Mouse (Mus musculus) brain, adult 2 months (tissue): ENCODE results near the gene Metap1.

Experiments
- DNase-seq: peaks from one replicate; pipeline ENCODE4 v3.0.0; 2011; ENCODE audit warnings: low read depth, low spot score

Gene Metap1

DNA sequence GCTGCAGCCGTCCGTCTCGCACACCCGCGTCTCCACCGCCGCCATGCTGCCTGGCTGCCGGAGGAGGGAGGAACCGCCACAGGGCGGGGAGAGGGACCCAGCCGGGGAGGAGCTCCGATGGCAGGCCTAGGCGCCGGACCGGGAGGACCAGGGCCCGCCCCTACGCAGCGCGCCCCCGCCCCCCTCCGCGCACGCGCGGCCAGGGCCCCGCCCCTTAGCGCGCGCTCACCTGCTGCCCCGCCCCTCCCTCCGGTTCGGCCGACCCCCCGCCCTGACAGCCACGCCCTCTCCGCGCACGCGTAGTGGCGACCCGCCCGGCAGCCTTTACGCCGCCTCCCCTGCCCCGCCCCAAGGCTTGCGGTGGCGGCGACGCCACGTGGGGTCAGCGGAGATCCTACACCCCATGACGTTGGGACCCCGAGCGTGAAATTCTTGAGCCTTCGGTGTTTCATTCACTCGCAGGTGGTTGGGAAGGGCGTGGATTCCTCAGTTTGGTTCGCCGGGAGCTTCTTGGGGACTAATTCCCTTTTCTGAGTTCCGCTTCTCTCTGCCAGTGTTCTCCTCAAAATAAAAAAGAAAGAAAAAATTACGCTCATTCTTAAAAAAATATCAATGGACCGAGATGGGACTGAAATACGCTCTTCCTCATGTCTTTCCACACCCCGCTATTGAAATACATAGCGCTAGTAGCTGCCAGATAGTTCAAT, at the start of gene Metap1:
Gene Metap1, minus strand, starts transcription at position 189 of the 707 bp plus-strand sequence.
- DNase-seq: peak; percentile 96

DNA sequence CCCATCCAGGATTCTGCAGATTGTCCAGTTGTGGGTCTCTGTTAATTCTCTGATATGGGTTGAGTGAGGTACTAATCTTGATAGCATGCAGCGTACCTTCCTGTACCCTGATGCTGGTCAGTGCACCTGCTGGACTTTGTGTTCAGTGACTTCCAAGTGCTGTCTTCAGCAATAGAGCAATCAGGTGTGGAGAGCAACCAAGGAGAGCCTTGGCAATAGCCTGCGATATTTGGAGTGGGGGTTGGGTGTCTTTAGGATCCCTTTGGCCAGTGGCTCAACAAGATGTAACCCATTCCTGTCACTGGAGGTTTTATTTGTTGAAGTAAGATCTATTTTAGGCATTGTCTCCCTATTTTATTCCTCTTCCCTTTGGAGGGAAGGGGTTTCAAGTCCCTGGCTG, 46.7 kb upstream of the Metap1 start:
- no peak for DNase-seq

DNA sequence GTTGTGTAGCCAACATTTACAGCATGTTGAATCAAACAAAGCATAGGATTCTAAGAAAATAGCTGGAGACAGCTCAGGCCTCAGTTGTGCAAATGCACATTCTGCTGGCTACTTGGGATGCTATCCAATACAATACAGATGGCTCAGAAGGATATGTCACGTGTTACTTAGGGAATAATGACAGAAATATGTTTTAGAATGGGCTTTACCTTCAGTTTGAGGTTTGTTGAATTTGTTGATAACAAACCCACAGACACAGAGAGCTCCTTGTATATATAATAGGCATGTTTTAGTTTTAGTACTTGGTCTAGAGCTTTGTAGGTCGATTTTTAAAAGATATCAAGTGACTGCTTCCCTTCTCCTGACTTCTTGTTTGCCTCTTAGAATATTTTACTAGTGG, 43.4 kb upstream of the Metap1 start:
- DNase-seq: no peak

DNA sequence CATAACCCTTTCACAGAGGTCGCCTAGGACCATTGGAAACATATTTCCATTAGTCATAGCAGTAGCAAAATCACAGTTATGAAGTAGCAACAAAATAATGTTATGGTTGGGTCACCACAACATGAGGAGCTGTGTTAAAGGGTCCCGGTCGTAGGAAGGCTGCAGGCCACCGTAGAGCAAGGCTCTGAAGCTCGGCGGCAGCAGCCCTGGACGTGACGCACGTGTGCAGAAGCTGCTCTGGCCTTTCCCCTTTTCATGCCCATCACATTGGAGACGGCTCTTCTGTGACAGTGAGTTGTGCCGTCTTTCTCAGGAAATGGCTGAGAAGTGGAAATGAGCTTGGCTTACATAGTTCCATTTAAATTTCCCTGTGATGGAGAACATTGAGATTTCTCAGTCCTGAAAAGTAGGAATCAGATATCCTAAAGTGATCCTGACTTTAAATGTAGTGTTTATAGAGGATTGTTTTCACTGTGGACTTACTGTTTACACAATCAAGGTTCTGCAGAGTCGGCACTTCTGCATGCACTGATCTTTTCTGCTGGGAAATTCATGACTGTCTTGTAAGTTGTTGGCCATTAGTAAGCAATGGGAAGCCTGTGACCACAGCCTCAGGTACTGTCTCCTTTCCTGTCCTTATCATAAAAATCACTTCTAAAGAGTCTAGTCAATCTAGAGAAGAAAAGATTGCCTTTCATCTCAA, 42.3 kb upstream of the Metap1 start:
- no peak for DNase-seq

DNA sequence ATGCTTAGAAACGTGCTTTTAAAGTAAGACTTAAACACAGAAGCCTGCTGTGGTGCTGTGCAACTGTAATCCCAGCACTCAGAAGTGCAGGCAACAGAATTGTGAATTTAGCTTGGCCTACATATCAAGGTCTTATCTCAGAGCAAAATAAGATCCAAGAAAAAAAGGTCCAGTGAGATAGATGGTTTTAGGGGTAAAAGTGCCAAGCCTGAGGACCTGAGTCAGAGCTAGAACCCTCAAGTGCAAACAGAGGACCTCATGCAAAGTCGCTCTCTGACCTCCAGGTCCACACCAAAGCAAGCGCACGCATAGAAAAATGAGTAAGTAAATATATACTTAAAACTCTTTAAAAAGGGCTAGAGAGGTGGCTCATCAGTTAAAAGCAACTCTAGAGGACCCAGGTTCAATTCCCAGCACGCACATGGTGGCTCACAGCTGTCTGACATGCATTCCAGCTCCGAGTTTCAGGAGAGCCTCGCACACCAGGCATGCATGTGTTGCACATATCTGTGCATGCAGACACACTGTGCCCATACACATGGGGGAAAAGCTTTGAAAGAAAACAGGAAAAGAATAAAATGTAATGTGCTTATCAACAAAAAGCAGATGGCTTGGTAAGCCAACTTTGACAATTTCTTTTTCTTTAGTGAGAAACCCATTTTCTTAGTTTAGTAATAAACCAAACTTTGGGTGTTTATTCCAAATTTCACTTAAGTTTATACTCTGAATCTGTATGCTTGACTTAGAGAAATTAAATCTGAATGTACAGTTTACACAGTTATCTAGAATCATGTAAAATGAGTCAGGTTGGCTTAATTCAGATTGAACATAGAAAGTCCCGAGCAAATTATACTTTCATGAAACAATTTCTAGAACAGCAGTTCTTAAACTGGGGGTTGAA, 41.5 kb upstream of the Metap1 start:
- no peak for DNase-seq

DNA sequence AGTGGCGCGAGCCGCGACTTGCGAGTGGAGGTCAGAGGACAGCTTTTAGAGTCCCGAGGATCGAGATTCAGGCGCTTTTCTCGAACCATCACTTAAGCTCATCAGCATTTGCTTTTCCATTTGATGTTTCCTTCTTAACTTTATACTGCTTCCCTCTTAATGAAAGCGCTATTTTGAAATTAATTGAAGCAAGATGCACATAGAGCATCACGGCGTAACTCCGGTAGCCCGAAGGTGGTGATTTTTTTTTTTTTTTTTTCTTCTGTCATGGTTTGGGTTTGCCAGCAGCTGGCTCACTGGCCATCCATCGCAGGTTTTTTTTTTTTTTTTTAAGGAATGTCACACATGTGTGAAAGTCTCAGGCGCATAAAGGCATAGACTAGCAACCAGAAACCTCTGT, 39.0 kb upstream of the Metap1 start:
- no peak for DNase-seq

DNA sequence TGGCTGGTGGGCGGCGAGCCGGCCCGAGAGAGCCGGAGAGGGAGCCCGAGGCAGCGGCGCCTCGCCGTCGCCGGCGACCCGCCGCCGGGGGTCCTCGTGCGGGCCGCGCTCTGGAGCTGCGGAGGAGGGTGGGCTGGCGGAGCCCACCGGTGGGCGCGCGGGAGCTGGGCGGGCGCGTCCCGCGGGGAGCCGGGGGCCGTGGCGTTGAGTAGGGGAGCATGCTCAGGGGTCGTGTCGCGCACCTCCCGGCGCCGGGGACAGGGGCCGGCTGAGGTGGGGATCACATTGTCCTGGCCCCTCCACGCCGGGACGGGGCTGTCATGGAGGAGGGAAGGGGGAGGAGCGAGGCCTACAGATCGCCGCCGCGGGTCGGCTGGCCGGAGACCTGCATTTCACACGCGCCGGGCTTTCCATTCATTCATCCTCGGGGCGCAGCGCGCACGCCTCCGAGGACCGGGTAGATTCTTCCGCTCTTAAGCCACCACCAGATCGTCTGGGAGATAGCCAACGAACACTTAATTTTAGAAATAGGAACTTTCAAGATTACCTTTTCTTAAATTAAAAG, 38.4 kb upstream of the Metap1 start:
- peak; percentile 68 for DNase-seq

DNA sequence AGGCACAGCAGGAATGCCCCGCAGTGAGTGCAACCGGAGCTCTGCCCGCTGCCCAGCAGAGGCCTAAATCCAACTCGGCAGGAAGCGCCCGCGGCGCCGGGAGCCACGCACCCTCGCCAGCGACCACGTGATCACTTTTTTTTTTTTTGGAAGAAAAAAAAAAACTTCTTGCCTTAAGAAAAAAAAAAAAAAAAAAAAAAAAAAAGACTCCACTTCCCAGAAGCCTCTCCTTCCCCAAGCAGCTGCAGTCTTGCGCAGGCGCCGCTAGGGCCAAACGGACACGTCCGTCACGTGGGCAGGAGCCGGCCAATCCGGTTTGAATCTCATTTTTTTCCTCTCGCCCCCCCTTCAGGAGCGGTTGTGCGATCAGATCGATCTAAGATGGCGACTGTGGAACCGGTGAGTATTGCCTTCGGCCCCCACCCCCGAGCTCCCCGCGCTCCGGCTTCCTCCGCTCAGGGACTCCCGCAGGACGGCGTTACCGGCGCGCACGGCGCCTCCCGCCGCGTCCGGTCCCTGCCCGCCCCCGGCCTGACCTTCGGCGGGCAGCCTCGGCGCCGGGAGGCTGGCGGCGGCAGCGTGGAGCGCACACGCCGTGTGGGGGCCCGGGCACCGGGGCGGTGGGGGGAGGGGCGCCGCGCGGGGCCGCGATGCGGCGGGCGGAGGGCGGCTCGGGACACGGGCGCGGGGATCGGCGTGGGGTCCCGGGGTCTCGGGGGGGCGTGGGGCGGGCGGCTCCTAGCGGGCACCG, 37.8 kb upstream of the Metap1 start:
- DNase-seq: peak; percentile 99

DNA sequence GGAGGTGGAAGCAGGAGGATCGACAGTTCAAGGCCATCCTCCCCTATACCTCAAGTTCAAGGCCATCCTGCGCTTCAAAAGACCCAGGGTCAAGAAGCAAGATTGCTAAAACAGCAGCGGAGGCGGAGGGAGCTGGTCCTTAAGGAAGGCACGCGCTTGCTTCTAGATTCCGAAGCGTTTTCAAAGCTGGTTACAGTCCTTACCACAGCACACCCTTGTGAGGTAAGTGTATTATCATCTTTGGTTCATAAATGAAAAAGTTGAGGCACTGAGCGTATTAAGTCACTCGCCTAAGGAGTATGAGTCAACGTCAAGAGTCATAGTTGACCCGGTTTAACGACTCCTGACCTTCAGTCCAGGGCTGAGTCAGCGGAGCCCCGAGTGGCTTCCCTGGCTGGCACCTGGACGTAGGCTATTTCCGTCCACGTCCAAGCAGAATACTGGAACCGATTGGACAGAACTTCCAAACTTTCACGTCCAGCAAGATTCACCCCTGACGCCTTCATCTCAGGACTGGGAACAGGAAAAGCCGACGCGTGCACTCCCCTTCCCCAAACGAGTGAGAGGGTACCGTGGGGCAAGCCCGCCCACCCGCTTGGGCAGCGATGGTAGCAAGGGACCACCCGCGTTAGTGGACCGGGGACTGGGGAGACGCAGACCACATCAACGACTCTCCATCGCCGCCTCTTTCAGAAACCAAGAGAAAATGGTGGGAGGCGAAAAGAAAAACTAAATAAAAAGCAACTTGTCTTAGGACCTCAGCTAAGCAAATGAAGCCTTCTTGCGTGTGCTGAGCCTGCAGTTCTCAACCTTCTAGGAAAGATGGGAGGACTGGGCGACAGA, 37.0 kb upstream of the Metap1 start, which contains the start of gene Eif4e:
Gene Eif4e, plus strand, starts transcription at position 107 of the 843 bp plus-strand sequence.
- DNase-seq: no peak

DNA sequence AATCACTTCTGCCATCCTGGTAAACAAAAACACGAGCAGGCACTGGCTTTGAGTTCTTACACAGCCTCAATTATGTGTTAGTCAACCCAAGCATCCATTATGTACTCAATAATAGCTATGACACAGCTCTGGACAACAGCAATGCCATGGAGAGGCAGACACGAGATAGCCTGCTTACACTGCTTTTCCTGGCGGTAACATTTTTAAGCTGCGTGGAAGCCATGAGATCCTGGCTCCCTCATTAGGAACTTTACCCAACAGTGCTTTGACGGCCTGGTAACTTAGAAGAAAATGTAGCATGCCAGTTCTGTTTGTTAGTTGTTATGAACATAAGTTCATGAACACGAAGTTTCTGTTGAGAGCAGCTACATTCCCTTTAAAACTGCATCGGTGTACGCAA, 36.2 kb upstream of the Metap1 start:
- DNase-seq: no peak

DNA sequence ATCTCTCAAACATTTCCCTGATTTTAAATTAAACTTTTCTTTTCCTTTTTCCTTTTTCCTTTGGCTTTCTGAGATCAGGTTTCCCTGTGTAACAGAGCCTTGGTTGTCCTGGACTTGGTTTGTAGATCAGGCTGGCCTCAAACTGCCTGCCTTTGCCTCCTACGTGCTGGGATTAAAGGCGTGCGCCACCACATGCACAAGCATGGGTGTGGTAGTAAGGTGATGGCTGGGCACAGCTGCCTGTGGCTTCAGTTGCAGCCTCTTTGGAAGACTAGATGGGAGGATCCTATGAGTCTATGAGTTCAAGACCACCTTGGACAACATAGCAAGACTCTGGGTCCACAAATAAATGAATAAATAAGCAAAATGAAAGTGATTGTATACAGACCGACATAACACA, 34.6 kb upstream of the Metap1 start:
- DNase-seq: no peak

DNA sequence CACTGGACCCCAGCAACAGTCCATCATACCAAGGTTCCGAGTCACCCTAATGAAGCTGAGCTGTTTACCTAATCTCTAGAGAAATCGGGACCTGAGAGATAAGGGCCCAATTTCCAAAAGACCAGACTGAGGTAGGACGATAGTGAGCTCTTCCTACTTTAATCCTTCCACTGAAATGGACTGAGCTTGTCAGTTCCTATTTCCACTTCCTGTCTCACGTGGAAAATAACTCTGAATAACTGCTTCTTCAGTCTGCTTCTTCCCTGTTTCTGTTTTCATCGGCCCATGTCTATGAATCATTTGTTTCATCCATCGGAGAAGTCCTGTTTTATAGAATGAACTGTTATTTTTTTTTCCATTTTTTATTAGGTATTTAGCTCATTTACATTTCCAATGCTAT, 29.9 kb upstream of the Metap1 start:
- no peak for DNase-seq

DNA sequence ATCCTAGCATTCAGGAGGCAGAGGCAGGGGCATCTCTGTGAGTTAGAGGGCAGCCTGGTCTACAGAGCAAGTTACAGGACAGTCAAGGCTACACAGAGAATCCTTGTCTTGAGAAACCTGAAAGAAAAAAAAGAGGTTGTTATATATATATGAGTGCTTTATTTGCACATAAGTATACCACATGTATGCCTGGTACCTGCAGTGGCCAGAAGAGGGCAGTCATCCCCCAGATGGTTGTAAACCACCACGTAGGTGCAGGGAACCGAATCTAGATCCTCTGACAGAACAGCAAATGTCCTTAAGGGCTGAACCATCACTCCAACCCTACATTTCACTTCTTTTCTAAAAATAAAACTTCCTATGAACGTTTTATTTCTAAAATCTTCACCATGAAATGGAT, 28.6 kb upstream of the Metap1 start:
- DNase-seq: no peak

DNA sequence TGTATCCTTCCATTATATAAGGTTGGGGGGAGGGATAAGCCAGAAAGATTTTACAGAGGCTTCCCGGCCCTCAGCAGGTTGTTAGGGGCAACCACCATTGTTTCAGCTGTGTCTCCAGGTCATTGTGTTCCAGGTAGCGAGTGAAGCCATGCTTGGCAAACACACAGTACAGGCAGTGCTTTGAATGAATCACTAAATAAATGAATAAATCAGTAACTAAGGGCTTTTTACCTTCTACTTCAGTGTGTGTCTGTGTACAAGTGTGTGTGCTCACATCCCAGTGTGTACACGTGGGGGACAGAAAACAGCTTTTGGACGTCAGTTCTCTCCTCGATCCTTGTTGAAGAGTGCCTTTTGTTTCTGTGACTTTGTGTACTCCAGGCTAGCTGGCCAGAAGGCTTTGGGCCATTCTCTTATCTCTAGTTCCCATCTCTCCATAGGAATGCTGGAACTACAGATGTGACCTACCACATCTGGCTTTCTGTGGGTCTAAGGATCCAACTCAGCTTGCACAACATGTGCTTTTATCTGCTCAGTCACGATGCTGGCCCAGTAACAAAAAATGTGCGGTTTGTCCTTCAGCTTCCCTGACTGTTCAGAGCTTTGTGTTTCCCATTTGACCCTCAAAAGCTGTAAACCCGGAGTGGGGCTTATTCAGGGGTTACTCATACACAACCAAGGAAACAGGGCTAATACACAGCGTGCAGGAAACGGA, 26.5 kb upstream of the Metap1 start:
- no peak for DNase-seq

DNA sequence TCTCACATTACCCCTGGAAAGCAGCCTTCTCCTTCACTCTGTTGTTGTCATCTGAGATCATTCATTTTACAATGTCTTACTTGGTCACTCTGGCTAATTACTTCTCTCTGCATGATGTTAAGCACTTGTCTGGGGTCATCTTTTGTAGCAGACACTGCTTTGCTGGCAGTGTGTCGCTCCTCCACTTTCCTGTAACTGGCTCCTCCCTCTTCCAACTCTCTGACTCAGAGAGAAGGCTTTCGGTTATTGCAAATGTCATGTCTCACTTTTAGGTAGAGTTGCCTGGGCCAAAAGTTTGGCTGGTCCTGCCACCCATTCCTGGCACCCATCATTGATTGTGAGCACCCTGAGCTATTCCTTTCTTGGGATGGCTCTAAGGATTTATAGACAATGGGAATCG, 25.4 kb upstream of the Metap1 start:
- no peak for DNase-seq

DNA sequence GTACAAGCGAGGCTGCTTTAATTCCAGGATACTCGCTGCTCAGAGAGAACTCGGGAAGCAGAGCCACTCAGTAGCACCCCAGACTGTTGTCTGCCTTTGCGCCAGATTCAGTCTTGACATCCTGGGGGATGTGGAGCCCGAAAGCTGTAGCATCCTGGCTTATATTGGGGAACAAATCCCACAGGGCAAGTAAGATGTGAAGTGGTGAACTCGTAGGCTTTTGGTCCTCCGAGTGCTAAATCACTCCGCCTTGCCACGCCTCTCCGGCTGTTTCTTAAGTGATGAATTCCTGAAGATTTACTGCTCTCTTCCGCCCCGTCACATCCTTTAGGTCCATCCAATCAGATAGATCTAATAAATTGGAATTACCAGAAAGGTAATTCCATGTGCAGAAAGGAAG, 23.9 kb upstream of the Metap1 start:
- DNase-seq: no peak

DNA sequence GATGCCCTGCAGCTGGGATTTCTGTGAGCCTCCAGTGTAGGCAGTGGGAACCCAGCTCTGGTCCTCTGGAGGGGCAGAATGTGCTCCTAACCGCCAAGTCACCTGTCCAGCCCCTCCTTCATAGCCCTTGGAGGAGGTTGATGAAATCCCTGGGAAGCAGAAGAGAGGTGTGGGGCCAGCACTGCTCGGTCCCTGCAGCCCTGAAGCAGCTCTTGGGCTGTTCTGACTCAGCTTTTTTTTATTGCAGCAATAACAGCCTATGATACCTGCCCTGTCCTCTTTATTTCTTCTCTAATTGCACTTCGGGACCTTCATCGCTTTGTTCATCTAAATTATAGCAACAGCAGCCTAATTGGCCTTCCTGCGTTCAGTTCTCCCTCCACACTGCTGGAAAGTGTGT, 21.2 kb upstream of the Metap1 start:
- no peak for DNase-seq

DNA sequence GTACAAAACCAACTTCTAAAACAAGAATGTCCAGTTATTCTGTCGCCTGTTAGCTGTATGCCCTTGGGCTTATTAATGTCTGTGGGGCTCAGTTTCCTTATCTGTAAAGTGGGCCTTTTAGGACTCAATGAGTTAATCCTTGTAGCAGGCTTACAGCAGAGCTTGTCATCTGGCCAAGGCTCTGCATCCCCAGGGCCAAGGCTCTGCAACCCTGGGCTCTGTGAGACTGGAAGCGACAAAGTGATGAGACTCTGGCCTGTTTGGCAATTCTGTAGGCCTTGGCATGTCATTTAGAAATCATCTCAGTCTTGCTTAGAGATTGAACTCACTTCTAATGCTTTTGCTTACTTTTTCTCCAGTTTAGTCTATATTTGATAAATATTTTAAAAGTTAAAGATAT, 20.3 kb upstream of the Metap1 start:
- no peak for DNase-seq

DNA sequence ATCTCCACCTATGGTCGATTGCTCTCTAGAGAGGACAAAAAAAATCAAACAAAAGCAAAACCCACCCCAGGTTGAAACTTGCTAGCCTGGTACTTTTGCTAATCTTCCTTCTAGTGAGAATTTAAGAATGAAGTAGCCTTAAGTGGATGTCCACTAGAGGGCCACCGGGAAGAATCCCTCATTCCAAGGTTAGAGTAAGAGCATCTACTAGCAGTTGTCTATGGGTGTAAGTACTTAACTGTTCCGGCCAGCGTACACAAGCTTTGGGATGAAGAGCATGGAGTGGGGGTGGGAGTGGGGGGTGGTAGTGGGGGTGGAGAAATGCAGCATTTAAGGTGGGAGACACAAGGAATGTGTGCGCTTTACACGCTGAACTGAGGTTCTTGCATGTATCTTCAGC, 17.4 kb upstream of the Metap1 start:
- peak; percentile 74 for DNase-seq

DNA sequence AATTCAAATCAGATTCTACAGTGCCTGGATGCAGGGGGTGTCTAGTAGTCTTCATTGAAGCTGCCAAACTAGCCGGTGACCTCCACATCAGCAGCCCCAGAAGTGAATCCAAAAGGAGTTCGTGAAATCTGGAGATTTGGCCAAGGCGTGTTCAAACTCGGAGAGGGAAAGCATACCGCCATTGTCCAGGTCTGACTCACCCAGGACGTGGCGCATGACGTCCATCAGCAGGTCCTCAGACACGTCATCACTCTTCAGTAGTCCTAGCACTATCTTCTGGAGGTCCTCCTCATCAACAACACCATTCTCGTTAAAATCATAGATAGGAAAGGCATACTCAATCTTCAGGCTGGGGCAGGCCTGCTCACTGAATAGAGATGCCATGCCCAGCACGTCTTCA, 14.4 kb upstream of the Metap1 start:
- DNase-seq: no peak
